Mouse (Mus musculus) kidney, embryonic 15.5 days (tissue): Measurements from ENCODE around the gene Gm45261. TPM values are rescaled to one million over a fixed set of nuclear protein-coding genes. Genes with fewer than 3 reads are reported as not detected.

ENCODE experiments used
- ATAC-seq: fragments of 200-750 bp; cut with Nextera tagmentation; replicated peaks from 2 replicates; pipeline ENCODE4 v1.8.0; 2017; ENCODE audit warnings: moderate TSS enrichment; ENCODE audit not compliant: low FRiP score
- H3K27ac ChIP-seq: fragments of 300-500 bp; sonication (generic); 2 replicates; pipeline ENCODE4 v1.5.1; 2015; ENCODE audit warnings: mild to moderate bottlenecking, inconsistent platforms
- H3K27me3 ChIP-seq: fragments of 300-500 bp; sonication (generic); 2 replicates; pipeline ENCODE4 v1.6.1; 2015; ENCODE audit warnings: inconsistent platforms
- H3K36me3 ChIP-seq: fragments of 300-500 bp; sonication (generic); 2 replicates; pipeline ENCODE4 v1.6.1; 2015; ENCODE audit warnings: inconsistent platforms
- H3K4me1 ChIP-seq: fragments of 300-500 bp; sonication (generic); 2 replicates; pipeline ENCODE4 v1.6.1; 2015; ENCODE audit warnings: inconsistent platforms
- H3K4me2 ChIP-seq: fragments of 300-500 bp; sonication (generic); 2 replicates; pipeline ENCODE4 v1.6.1; 2015; ENCODE audit warnings: moderate library complexity, mild to moderate bottlenecking, inconsistent platforms
- H3K4me3 ChIP-seq: fragments of 300-500 bp; sonication (generic); replicated peaks from 2 replicates; pipeline ENCODE4 v1.5.1; 2015; ENCODE audit warnings: mild to moderate bottlenecking, inconsistent platforms
- H3K9ac ChIP-seq: fragments of 300-500 bp; sonication (generic); 2 replicates; pipeline ENCODE4 v1.6.1; 2015; ENCODE audit warnings: mild to moderate bottlenecking, inconsistent platforms
- H3K9me3 ChIP-seq: fragments of 300-500 bp; sonication (generic); replicated peaks from 2 replicates; pipeline ENCODE4 v1.6.1; 2016; ENCODE audit warnings: inconsistent platforms
- WGBS: fragments of 180-500 bp; shearing (Covaris S2); methylation state at CpG from one replicate; pipeline ENCODE4 v1.1.7; 2015; ENCODE audit warnings: mixed read lengths; 5-methylcytosine and 5-hydroxymethylcytosine counted together
- polyA plus RNA-seq: library from polyadenylated mRNA; unstranded; fragments of >200 nt; fragmentation: Nextera tagmentation; extraction: Ambion mirVana; gene quantifications from 2 replicates; pipeline ENCODE4 v1.2.1, GENCODE M21; 2015

Gene Gm45261
- polyA plus RNA-seq, 1 experiment from 2014 or later, result not detected

DNA sequence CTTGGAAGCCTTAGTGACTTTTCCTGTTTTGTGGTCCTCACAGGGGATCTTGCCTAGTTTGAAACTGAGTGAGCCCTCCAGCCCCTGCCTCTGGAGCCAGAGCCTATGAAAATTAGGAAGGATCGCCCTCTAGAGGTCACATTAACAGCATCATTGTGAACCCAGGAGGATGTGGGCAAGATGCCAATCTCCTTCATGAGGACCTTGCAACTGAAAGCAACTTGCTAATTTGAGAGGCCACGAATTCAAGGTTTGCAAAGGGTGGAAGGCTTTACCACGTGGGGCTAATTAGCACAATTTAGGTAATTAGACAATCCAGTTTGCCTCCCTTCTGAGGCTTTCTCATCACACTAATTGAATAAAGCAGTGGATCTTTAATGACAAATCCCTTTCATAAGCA is 52.7 kb downstream of the Gm45261 start:
- Histone ChIP-seq H3K4me2 (no peak overlapping the region), H3K9ac (no peak overlapping the region), H3K9me3 (no peaks in the 10 kb centered on the region; the same call in 1 of the 2 replicates), H3K4me1 (no peaks in the 10 kb centered on the region), H3K36me3 (no peaks in the 10 kb centered on the region), H3K4me3 (no peak overlapping the region), H3K27me3 (no peaks in the 10 kb centered on the region), H3K27ac (no peak overlapping the region)
- ATAC-seq, result peak; percentile 52; the same call in 1 of the 2 replicates
- 4% methylated on average over 3 of the region's 3 CpGs for WGBS

DNA sequence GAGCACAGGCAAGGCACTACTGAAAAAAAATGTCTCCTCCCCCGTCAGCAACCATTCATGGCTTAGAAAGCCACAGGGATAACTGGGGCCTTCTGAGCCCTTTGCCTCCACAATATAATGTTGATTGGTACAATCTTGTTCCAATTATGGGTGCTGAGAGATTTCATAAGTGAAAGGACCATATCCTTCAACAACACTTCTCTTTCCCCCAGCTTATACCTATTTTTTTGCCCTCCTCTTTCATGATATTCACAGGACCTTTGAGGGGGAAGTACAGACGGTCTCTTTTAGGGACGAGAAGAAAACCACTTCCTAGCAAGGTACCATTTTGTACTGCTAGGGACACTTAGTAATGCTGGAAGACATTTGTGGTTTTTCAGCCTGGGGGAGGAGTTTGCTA is 57.1 kb downstream of the Gm45261 start:
- WGBS, result 85% methylated on average over 3 of the region's 3 CpGs
- H3K27me3 ChIP-seq, result no peaks in the 10 kb centered on the region
- no peaks in the 10 kb centered on the region for H3K36me3 ChIP-seq
- H3K27ac ChIP-seq, result no peak overlapping the region
- no peaks in the 10 kb centered on the region for H3K4me1 ChIP-seq
- no peak overlapping the region for H3K4me3 ChIP-seq
- no peak for ATAC-seq
- H3K9ac ChIP-seq, result no peak overlapping the region
- no peak overlapping the region for H3K4me2 ChIP-seq
- no peaks in the 10 kb centered on the region; the same call in 1 of the 2 replicates for H3K9me3 ChIP-seq

DNA sequence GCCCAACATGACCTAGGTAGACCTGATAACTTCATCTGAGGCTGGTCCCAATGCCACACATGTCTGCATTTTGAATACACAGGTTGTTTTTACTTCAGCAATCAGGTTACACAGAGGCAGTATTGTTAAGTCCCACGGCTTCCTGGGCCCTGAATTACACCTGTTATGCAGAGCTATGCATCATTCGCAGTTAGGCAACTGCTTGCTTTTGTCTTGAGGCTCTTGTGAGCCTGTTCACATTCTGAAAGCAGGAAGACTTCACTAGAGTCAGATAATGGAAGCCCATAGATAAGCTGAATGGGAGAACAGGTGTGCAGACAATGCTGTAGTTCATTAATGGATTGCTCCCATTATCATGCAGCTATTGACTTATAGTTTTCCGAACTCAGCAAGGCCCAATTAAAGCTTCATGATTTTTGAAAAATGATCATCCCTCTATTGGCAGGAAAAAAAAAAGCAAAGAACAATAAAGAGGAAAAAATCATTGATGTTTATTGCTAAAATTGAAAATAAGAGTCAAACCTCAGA is 57.8 kb downstream of the Gm45261 start:
- Histone ChIP-seq H3K4me1 (no peaks in the 10 kb centered on the region), H3K9me3 (no peaks in the 10 kb centered on the region; the same call in 1 of the 2 replicates), H3K27me3 (no peaks in the 10 kb centered on the region), H3K27ac (no peak overlapping the region), H3K36me3 (no peaks in the 10 kb centered on the region), H3K4me3 (no peak overlapping the region), H3K9ac (no peak overlapping the region), H3K4me2 (no peak overlapping the region)
- no peak for ATAC-seq
- 91% methylated on average over 3 of the region's 3 CpGs for WGBS

DNA sequence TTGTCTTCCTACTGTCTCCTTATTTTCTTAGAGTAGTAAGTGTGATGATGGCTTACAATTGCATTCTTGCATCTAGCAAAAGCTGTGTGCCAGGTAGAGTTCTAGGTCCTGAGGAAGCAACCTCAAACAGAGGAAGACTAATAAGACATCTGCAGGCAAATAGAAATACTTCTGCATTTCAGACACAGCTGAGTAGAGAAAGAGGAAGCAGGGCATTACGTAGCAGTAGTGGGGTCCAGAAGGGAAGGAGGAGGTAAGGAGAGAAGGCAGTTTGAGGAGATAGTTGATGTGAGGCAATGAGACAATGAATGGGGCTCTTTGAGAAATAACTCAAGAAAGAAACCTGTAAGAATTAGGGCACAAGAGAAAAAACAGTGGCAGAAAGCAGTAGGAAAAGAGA is 59.3 kb downstream of the Gm45261 start:
- no peak overlapping the region for H3K27ac ChIP-seq
- H3K4me2 ChIP-seq, result no peak overlapping the region
- WGBS, result 82% methylated on average over 1 of the region's 1 CpGs
- H3K4me3 ChIP-seq, result no peak overlapping the region
- no peak for ATAC-seq
- H3K4me1 ChIP-seq, result no peaks in the 10 kb centered on the region
- no peak overlapping the region for H3K9ac ChIP-seq
- no peaks in the 10 kb centered on the region; the same call in 1 of the 2 replicates for H3K9me3 ChIP-seq
- H3K36me3 ChIP-seq, result no peaks in the 10 kb centered on the region
- no peaks in the 10 kb centered on the region for H3K27me3 ChIP-seq

Other genes starting within 250 kb of the Gm45261 start
- gene Fam124b, start 243.0 kb downstream of the Gm45261 start, polyA plus RNA-seq, result 0.66 and 1.1 TPM in 2 replicates
- 28.5 and 28.7 TPM in 2 replicates for gene Cul3, start 121.0 kb downstream of the Gm45261 start, polyA plus RNA-seq